Mouse (Mus musculus) kidney, embryonic 14.5 days (tissue): ENCODE data around the gene Zfp366. TPM values are rescaled to one million over a fixed set of nuclear protein-coding genes. Genes with fewer than 3 reads are reported as not detected.
A peak's percentile ranks its signal among the peaks of the same experiment; 100 is the strongest.

Experiments used
- ATAC-seq: fragments of 200-750 bp; cut with Nextera tagmentation; 2 replicates; pipeline ENCODE4 v1.8.0; 2017; ENCODE audit warnings: moderate number of reproducible peaks, mild to moderate bottlenecking, moderate TSS enrichment, moderate library complexity; ENCODE audit not compliant: low FRiP score, low TSS enrichment
- H3K27ac ChIP-seq: fragments of 300-500 bp; sonication (generic); 2 replicates; pipeline ENCODE4 v1.5.1; 2014; ENCODE audit warnings: low read depth, mild to moderate bottlenecking, low read length, moderate library complexity, mixed read lengths
- H3K27me3 ChIP-seq: fragments of 300-500 bp; sonication (generic); 2 replicates; pipeline ENCODE4 v1.6.1; 2014; ENCODE audit warnings: mild to moderate bottlenecking, low read length; ENCODE audit not compliant: control insufficient read depth, insufficient read depth
- H3K36me3 ChIP-seq: fragments of 300-500 bp; sonication (generic); 2 replicates; pipeline ENCODE4 v1.6.1; 2014; ENCODE audit warnings: low read length, mixed read lengths; ENCODE audit not compliant: control insufficient read depth, insufficient read depth
- H3K4me1 ChIP-seq: fragments of 300-500 bp; sonication (generic); 2 replicates; pipeline ENCODE4 v1.6.1; 2014; ENCODE audit warnings: low read length, mixed read lengths; ENCODE audit not compliant: control insufficient read depth, insufficient read depth
- H3K4me2 ChIP-seq: fragments of 300-500 bp; sonication (generic); replicated peaks from 2 replicates; pipeline ENCODE4 v1.6.1; 2014; ENCODE audit warnings: low read depth, mild to moderate bottlenecking, low read length
- H3K4me3 ChIP-seq: fragments of 300-500 bp; sonication (generic); 2 replicates; pipeline ENCODE4 v1.5.1; 2014; ENCODE audit warnings: mild to moderate bottlenecking, low read length
- H3K9ac ChIP-seq: fragments of 300-500 bp; sonication (generic); 2 replicates; pipeline ENCODE4 v1.6.1; 2014; ENCODE audit warnings: low read depth, mild to moderate bottlenecking, low read length, moderate library complexity
- H3K9me3 ChIP-seq: fragments of 300-500 bp; sonication (generic); 2 replicates; pipeline ENCODE4 v1.6.1; 2016; ENCODE audit warnings: low read length; ENCODE audit not compliant: control insufficient read depth
- WGBS: fragments of 180-500 bp; shearing (Covaris S2); extraction: QIAGEN DNeasy Blood & Tissue Kit; methylation state at CpG from one replicate; pipeline ENCODE4 v1.1.7; 2014; 5-methylcytosine and 5-hydroxymethylcytosine counted together
- polyA plus RNA-seq: library from polyadenylated mRNA; unstranded; fragments of >200 nt; fragmentation: Nextera tagmentation; extraction: Ambion mirVana; gene quantifications from 2 replicates; pipeline ENCODE4 v1.2.1, GENCODE M21; 2014

The Zfp366 gene
- polyA plus RNA-seq, 1 experiment from 2014 or later = 1.6 TPM

DNA sequence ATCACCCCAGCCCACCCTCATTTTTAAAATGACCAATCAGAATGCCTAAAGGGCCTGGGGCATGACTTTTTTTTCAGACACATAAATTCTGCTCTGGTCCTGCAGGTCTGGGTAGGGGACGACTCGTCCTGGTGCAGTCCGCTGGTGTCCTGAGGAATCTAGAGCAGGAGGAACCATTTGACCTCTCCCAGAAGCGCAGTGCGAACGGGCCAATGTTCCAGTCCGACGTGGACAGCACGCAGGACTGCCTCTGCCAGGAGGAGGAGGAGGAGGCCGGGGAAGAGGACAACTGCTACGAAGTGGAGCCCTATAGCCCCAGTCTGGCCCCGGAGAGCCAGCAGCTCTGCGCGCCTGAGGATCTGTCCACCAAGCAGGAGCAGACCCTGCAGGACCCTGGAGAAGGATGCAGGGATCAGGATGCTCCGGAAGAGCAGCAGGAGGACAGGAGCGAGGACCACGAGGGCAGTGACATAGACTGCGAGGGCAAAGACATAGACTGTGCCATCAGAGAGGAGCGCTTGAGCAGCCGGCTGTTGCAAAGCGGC lies 61.4 kb downstream of the Zfp366 start:
- no peak overlapping the region for H3K4me3 ChIP-seq
- no peak overlapping the region for H3K27ac ChIP-seq
- no peaks in the 10 kb centered on the region for H3K4me1 ChIP-seq
- H3K9me3 ChIP-seq = no peaks in the 10 kb centered on the region
- no peaks in the 10 kb centered on the region for H3K27me3 ChIP-seq
- H3K9ac ChIP-seq = no peak overlapping the region
- no peak for ATAC-seq
- WGBS = 68% methylated on average over 21 of the region's 21 CpGs
- no peaks in the 10 kb centered on the region for H3K36me3 ChIP-seq
- H3K4me2 ChIP-seq = no peak overlapping the region

DNA sequence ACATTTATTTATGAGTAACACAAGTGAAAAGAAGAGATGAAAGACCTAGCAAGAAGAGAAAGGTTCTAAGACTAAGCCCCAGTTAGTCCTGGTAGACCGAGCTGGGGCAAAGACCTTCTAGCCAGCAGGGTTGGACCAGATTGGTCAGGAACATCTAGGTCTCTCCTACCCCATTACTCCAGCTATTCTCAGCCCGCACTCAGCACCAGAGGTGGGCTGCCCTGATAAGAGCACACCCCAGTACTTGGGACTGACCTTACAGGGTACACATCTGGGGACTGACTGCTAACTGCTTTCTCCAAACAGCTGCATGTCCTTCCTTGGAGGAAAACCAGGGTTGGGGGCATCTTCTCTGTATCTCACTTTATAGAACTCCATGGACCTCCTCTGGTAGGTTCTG lies 66.2 kb downstream of the Zfp366 start:
- 89% methylated on average over 2 of the region's 2 CpGs for WGBS
- no peak overlapping the region for H3K27ac ChIP-seq
- H3K9me3 ChIP-seq = no peaks in the 10 kb centered on the region; the same call in 1 of the 2 replicates
- H3K4me2 ChIP-seq = no peak overlapping the region
- no peak overlapping the region for H3K9ac ChIP-seq
- H3K27me3 ChIP-seq = no peaks in the 10 kb centered on the region
- H3K4me3 ChIP-seq = no peak overlapping the region
- no peak for ATAC-seq
- H3K36me3 ChIP-seq = no peaks in the 10 kb centered on the region
- no peaks in the 10 kb centered on the region for H3K4me1 ChIP-seq

DNA sequence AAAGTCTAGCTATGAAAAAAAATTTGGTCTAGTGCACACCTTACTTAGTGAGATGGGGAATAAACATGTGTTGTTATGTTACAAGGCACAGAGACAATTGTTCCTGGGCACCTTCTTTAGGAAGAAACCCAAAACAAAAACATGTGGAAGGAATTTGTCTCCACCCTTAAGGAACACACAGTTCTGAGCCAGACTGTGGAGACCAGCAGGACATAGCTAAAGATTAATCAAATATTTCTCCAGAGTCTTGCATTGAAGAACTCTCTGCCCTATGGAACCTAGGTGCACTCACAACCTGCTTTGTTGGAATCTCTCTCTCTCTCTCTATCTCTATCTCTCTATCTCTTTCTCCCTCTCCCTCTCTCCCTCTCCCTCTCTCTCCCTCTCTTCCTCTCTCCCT lies 69.6 kb downstream of the Zfp366 start:
- no peak overlapping the region for H3K27ac ChIP-seq
- H3K4me2 ChIP-seq = no peak overlapping the region
- no peaks in the 10 kb centered on the region for H3K36me3 ChIP-seq
- H3K4me1 ChIP-seq = no peaks in the 10 kb centered on the region
- no peak overlapping the region for H3K9ac ChIP-seq
- H3K27me3 ChIP-seq = no peaks in the 10 kb centered on the region
- no peak for ATAC-seq
- H3K4me3 ChIP-seq = no peak overlapping the region
- no peaks in the 10 kb centered on the region; the same call in 1 of the 2 replicates for H3K9me3 ChIP-seq

DNA sequence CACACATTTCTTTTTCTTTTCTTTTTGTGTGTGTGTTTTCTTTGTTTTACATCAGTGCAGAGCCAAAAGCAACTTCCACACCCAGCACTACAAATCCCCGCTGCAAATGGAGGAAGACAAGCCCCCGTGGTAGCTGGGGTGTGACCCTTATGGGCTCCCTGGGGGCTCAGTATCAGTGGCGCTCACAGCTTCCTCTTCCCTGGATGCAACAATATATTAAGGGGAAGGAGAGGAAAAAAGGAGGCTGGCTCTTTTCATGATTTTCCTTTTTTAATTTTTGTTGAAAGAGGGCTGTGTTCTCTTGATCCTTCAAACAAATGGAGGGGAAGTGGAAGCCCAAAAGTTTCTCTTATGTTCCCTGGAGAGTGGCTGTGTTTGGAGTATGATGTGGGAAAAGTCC lies 70.2 kb downstream of the Zfp366 start:
- Histone ChIP-seq H3K9ac (no peak overlapping the region), H3K4me1 (no peaks in the 10 kb centered on the region), H3K36me3 (no peaks in the 10 kb centered on the region), H3K27me3 (no peaks in the 10 kb centered on the region), H3K9me3 (no peaks in the 10 kb centered on the region; the same call in 1 of the 2 replicates), H3K4me2 (no peak overlapping the region), H3K4me3 (no peak overlapping the region), H3K27ac (no peak overlapping the region)
- whole genome bisulfite sequencing = 24% methylated on average over 3 of the region's 3 CpGs
- no peak for ATAC-seq

DNA sequence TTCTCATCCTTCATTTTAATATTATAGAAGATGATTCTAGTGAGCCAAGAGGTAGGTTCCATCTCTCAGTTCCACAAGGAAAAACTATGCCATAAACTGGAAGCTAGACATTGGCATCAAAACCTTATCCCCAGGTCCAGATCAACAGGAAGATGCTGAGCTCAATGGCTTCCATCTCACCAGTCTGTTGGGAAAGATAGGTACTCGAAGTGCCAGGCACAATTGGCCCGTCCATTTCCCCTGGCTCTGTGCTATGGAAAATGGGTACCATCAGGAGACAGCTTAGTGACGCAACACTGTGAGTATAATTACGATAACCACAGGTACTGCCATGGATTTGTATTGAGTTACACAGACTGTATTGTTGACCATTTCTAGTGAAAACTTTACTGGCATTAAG lies 72.3 kb downstream of the Zfp366 start:
- no peak overlapping the region for H3K4me2 ChIP-seq
- no peak for ATAC-seq
- H3K27me3 ChIP-seq = no peaks in the 10 kb centered on the region
- no peak overlapping the region for H3K4me3 ChIP-seq
- no peak overlapping the region for H3K9ac ChIP-seq
- no peaks in the 10 kb centered on the region for H3K4me1 ChIP-seq
- no peaks in the 10 kb centered on the region for H3K36me3 ChIP-seq
- no peak overlapping the region for H3K27ac ChIP-seq
- whole genome bisulfite sequencing = 88% methylated on average over 4 of the region's 4 CpGs
- H3K9me3 ChIP-seq = no peaks in the 10 kb centered on the region; the same call in 1 of the 2 replicates

DNA sequence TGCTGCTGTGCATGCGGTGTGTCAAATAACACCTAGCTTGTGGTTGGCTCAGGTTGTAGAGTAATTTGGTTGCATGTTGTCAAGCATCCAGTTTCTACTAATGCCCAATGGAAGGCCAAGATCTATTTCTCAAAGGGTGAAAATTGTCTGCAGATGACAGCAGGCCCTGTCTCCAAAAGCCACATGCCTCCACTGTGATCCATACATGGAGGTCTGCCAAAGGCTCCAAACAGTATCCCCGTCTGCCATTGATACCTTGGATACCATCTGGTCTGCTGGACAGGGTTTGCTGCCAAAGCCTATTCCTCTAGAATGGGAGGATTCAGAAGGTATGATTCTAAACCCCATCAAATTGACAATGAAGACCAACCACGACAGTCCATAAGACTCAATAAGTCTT lies 74.1 kb downstream of the Zfp366 start:
- WGBS = 97% methylated on average over 3 of the region's 3 CpGs
- Histone ChIP-seq H3K9me3 (no peaks in the 10 kb centered on the region), H3K4me2 (no peak overlapping the region), H3K4me1 (no peaks in the 10 kb centered on the region), H3K27me3 (no peaks in the 10 kb centered on the region), H3K27ac (no peak overlapping the region), H3K9ac (no peak overlapping the region), H3K36me3 (no peaks in the 10 kb centered on the region), H3K4me3 (no peak overlapping the region)
- no peak for ATAC-seq

DNA sequence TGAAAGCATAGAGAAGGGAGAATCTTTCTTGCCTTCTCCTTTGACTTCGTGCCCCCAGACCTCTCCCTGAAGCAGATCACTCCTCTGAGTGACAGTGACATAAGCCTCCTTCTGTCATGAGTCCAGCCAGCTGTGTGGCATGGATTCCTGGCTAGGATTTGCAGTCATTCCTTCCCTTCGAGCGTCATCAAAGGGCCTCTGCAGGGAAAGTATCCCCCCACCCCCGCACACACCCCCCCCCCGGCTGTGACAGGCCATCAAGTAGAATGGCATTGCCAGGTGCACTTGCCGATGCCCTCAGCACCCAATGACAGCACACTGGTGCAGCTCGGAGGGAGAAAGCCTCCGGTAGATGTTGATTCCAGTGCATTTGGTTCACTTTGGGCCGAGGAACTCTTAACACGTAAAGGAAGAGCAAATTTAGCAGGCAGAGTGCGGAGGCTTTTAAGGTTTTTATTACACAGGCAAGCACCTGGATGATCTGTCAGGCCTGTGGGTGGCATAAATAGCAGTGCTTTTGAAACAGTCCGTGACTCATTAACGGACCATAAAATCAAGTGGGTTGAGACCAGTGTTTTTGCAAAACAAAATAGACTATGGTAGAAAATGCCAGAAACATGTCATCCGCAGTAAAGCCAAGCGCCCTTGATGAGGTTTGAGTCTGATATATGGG lies 75.0 kb downstream of the Zfp366 start:
- H3K4me1 ChIP-seq = no peaks in the 10 kb centered on the region
- no peaks in the 10 kb centered on the region for H3K9me3 ChIP-seq
- no peak overlapping the region for H3K27ac ChIP-seq
- no peaks in the 10 kb centered on the region for H3K36me3 ChIP-seq
- H3K4me2 ChIP-seq = no peak overlapping the region
- peak; percentile 35; the same call in 1 of the 2 replicates for ATAC-seq
- WGBS = 37% methylated on average over 15 of the region's 15 CpGs
- no peaks in the 10 kb centered on the region for H3K27me3 ChIP-seq
- H3K9ac ChIP-seq = no peak overlapping the region
- no peak overlapping the region for H3K4me3 ChIP-seq

DNA sequence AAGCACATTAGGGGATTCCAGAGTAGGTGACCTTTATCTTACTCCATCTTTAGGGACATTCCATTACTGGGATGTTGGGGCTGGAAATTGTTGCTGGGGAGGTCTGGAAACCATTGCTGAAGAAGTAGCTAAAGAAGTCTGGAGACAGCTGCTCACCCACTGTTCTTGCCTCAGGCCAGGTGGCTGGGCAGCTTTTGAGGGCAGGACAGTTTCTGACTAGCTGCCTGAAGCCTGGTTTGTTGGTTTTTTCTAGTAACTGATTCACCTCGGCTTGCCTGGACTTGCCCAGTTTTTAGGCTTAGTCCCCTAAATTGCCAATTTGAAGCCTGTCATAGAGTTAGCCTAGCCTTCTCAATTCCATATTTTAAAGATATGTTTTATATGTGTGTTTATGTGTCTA lies 77.8 kb downstream of the Zfp366 start:
- Histone ChIP-seq H3K27me3 (no peaks in the 10 kb centered on the region), H3K4me2 (no peak overlapping the region), H3K9me3 (no peaks in the 10 kb centered on the region), H3K4me1 (no peaks in the 10 kb centered on the region), H3K27ac (no peak overlapping the region), H3K4me3 (no peak overlapping the region), H3K9ac (no peak overlapping the region), H3K36me3 (no peaks in the 10 kb centered on the region)
- no peak for ATAC-seq
- 77% methylated on average over 1 of the region's 1 CpGs for WGBS

DNA sequence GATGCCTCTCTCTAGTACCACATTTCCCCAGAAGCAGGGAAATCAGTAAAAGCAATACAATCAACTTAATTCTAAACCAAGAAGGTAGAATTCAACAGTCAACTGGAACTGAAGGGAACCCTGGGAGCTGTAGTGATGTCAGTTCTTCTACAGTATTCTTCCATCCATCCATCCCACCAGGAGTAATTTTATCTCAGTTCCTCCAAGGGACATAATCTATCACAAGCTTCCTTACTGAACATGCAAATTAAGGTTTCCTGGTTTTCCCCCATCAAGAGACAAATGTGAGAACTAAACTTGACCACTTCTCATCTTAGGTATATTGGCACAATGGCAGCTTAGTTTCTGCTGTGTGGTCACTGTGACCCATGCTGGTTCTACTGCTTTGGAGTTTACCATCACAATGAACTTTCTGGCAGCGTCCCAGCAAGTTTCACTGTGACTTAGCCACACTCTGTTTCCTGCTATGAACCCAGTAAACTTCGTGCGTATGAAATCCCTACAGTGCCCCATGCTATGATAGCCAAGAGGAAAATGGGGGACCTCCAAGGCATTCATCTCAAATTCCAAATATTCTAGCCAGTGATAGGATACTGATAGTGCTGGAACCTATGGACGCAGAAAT lies 78.6 kb downstream of the Zfp366 start:
- 83% methylated on average over 4 of the region's 4 CpGs for WGBS
- H3K36me3 ChIP-seq = no peaks in the 10 kb centered on the region

More for the DNA sequence above, 78.6 kb downstream of the Zfp366 start:
- H3K4me3 ChIP-seq = no peak overlapping the region
- no peaks in the 10 kb centered on the region for H3K27me3 ChIP-seq
- H3K27ac ChIP-seq = no peak overlapping the region
- no peak overlapping the region for H3K9ac ChIP-seq
- no peaks in the 10 kb centered on the region for H3K4me1 ChIP-seq
- no peak for ATAC-seq
- H3K4me2 ChIP-seq = no peak overlapping the region
- no peaks in the 10 kb centered on the region for H3K9me3 ChIP-seq
